Mouse (Mus musculus): ENCODE results near the gene Il17rb.

DNA sequence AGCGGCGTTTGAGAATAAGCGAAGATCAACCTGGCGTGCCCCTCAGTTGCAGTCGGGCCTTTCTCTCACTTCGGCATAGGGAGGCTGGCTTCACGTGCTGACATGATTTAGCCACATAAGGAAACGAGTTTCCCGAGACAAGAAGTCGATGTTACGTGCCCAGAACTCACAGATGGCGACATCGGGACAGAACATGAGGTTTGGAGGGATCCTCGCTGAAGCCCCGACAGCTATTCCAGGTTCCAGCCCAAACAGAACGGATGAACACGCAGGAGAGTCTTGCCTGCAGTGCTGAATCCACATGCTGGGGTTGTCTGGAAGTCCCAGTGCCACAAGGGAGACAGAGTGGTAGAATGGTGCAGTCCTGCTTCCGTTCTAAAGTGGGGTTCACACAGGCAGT is 29.7 kb upstream of the Il17rb start:
- TF ChIP-seq POLR2A (IDR thresholded peaks at IDR 0.05; ENCODE audit: insufficient read depth, low read length) = no peak
- no peak for TF ChIP-seq CTCF (IDR thresholded peaks at IDR 0.05; ENCODE audit: low read depth, low read length)
